Mouse (Mus musculus): ENCODE measurements around the gene Cers1.

Cers1 gene

GRCm38 (mm10) chr8:70315624-70316510 is at the start of gene Cers1:
TSS of gene Cers1 (plus strand) at chr8:70315775.
- no peak for DNase-seq (ENCODE audit: low read depth, low spot score)

- DNase-seq (ENCODE audit: low read depth, low spot score): no peak
These were observed 47.9 kb upstream of the Cers1 start for GRCm38 (mm10) chr8:70267674-70268073.

- DNase-seq (ENCODE audit: low read depth, low spot score): no peak
These were observed 47.3 kb upstream of the Cers1 start for GRCm38 (mm10) chr8:70268311-70268710.

- DNase-seq (ENCODE audit: low read depth, low spot score): peak; percentile 53
These were observed 46.6 kb upstream of the Cers1 start for GRCm38 (mm10) chr8:70268799-70269565.

GRCm38 (mm10) chr8:70272949-70273348 is 42.6 kb upstream of the Cers1 start:
- no peak for DNase-seq (ENCODE audit: low read depth, low spot score)

- no peak for DNase-seq (ENCODE audit: low read depth, low spot score)
These were observed 41.2 kb upstream of the Cers1 start for GRCm38 (mm10) chr8:70274350-70274749.

- DNase-seq (ENCODE audit: low read depth, low spot score): no peak
These were observed 39.1 kb upstream of the Cers1 start for GRCm38 (mm10) chr8:70276476-70276875.

GRCm38 (mm10) chr8:70278175-70278574 is 37.4 kb upstream of the Cers1 start:
- DNase-seq (ENCODE audit: low read depth, low spot score): no peak

GRCm38 (mm10) chr8:70279266-70279665 is 36.3 kb upstream of the Cers1 start:
- no peak for DNase-seq (ENCODE audit: low read depth, low spot score)

GRCm38 (mm10) chr8:70281001-70281400 is 34.6 kb upstream of the Cers1 start:
- no peak for DNase-seq (ENCODE audit: low read depth, low spot score)

GRCm38 (mm10) chr8:70282603-70283135 is 32.9 kb upstream of the Cers1 start, which contains the start of gene Homer3:
TSS of gene Homer3 (plus strand) at chr8:70282827.
- peak; percentile 55 for DNase-seq (ENCODE audit: low read depth, low spot score)

- no peak for DNase-seq (ENCODE audit: low read depth, low spot score)
These were observed 32.2 kb upstream of the Cers1 start for GRCm38 (mm10) chr8:70283136-70284077.

GRCm38 (mm10) chr8:70284421-70284820 is 31.2 kb upstream of the Cers1 start:
- DNase-seq (ENCODE audit: low read depth, low spot score): no peak

- no peak for DNase-seq (ENCODE audit: low read depth, low spot score)
These were observed 30.3 kb upstream of the Cers1 start for GRCm38 (mm10) chr8:70285304-70285703.

GRCm38 (mm10) chr8:70286737-70287136 is 28.8 kb upstream of the Cers1 start:
- DNase-seq (ENCODE audit: low read depth, low spot score): no peak

GRCm38 (mm10) chr8:70293988-70294405 is 21.6 kb upstream of the Cers1 start:
- DNase-seq (ENCODE audit: low read depth, low spot score): no peak

GRCm38 (mm10) chr8:70300881-70301280 is 14.7 kb upstream of the Cers1 start:
- DNase-seq (ENCODE audit: low read depth, low spot score): no peak

GRCm38 (mm10) chr8:70302358-70302890 is 13.2 kb upstream of the Cers1 start, which contains the start of the genes Ddx49 and Cope:
TSS of gene Ddx49 (minus strand) at chr8:70302489.
TSS of gene Cope (plus strand) at chr8:70302518.
- peak; percentile 96 for DNase-seq (ENCODE audit: low read depth, low spot score)

- DNase-seq (ENCODE audit: low read depth, low spot score): no peak
These were observed 12.7 kb upstream of the Cers1 start for GRCm38 (mm10) chr8:70302901-70303300.

- DNase-seq (ENCODE audit: low read depth, low spot score): no peak
These were observed 6.3 kb upstream of the Cers1 start for GRCm38 (mm10) chr8:70309311-70309710.

- no peak for DNase-seq (ENCODE audit: low read depth, low spot score)
These were observed 2.2 kb upstream of the Cers1 start for GRCm38 (mm10) chr8:70313399-70313798.

Measured in telencephalon, adult 2 months (tissue).